Mouse (Mus musculus) ovary, adult 18-20 months (tissue): Measurements from ENCODE around the gene Adgrl3.

Experiments used
- DNase-seq: peaks from one replicate; pipeline ENCODE4 v3.0.0; 2022; ENCODE audit warnings: low spot score, mixed read lengths

Gene Adgrl3

GRCm38 (mm10) chr5:81674275-81674974 is 654.5 kb downstream of the Adgrl3 start:
- no peak for DNase-seq

DNA sequence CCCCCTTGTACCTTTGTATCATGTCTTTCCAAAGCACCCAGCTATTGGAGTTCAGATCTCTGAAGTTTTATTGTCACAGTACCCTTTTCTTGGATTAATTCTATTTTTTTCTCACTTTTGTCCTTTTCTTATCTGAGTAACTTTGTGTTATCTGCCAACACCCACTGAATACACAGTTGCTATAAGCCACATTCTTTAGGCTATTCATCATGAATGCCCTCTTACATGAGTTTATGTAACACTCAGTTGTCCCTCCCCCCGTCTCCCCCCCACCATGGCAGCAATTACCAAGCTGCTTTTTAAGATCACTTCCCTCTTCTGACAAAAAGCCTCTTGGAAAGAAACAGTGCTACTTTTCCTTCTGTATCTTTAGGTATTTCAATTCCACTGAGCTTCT is 655.0 kb downstream of the Adgrl3 start:
- DNase-seq, result no peak

- DNase-seq, result no peak
Observed at GRCm38 (mm10) chr5:81676896-81677295, 657.0 kb downstream of the Adgrl3 start.

DNA sequence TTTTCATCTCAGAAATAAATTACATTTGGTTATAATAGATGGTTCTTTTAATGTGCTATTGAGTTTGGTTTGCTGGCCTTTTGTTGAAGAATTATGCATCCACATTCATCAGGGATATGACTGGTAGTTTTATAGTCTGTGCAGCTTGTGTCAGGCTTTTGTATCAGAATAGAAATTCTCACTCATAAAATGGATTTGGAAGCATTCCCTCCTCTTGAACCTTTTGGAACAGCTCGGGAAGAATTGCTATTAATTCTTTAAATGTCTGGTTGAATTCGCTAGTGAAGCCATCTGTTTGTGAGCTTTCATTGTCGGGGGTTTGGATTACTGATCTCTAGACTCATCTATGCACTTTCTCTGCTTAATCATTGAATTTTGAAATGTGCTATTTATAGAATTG is 666.3 kb downstream of the Adgrl3 start:
- no peak for DNase-seq

GRCm38 (mm10) chr5:81686845-81687244 is 666.9 kb downstream of the Adgrl3 start:
- no peak for DNase-seq

DNA sequence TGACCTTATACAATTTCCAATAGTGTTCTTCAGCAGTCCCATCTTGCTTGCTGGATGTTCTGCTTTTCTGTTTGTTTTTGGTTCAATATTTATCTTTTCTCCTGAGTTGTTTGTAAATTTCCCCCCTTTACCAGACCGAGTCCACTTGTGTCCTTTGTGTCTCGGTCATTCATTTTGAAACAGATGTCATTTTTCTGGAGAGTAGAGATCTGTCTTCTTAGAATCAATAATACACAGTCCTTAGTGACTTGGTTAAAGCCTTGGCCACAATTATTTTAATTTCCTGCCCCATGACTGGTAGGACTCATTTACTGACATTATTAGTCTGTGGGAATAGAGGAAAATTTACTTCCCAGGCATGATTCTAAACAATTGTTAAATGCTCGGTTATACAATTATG is 709.7 kb downstream of the Adgrl3 start:
- DNase-seq, result no peak

DNA sequence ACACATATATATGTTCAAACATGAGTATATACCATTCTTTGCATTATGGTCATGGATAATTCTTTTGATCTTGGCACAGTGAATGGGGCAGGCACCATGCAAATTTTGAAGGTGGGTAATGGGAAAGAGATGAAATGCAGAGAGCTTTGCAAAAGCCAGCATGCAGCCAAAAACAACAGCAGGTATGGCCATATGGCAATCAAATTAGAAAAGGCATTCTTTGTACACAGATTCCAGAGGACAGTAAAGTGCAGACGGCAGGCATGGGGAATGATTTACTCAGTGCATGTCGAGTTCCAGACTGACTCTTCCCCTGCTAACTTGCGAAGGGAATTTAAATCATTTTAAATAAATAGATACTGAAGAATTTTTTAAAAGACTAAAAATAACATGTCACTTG is 716.1 kb downstream of the Adgrl3 start:
- no peak for DNase-seq

- DNase-seq, result no peak
Observed at GRCm38 (mm10) chr5:81738286-81739032, 718.5 kb downstream of the Adgrl3 start.

- no peak for DNase-seq
Observed at GRCm38 (mm10) chr5:81752426-81752825, 732.5 kb downstream of the Adgrl3 start.

- no peak for DNase-seq
Observed at GRCm38 (mm10) chr5:81755711-81756110, 735.8 kb downstream of the Adgrl3 start.

DNA sequence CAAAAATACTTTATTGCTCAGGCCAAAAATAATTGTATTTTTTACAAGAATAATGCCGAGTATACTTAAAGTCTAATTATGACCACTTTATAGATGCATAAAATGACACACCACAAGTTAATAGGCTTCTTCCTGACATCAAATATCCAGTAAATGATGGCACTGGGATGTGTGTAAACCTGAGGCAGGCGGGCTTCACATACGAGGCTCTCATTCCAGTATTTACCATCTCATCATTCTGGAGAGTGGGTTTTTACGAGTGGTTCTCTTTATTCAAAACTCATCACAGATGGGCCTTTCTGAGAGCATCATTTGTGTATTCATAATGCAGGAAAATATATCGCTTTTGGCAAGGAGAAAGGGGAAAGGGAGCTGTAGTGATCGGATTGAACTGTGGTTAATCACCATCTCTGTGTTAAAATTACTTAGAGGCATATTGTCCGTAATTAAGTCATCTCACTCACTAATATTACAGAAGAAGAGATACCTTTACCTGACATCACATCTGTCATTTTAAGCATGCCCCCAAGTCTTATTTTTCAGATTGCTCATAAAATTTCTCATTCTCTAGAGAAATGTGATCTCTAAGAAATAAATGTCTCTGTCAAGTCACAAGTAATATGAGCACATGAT is 737.3 kb downstream of the Adgrl3 start:
- no peak for DNase-seq

DNA sequence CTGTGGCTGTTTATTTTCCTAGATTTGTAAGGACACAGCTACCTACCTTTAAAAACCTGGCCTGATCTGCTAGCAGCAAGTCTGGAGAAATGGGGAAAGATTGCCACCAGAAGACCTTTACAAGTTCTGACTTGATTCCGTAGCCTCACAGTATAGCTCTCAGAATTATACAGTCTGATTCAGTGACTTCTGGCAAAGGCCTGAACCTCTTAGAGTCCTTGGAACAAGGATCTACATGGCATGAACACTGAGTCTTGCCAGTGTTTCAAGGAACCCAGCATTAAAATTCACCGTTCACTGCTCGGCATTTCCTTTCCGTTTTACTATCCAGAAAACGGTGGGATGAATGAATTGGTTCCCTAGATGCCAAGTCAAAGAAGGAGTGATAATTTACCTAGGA is 756.3 kb downstream of the Adgrl3 start:
- DNase-seq, result no peak

- DNase-seq, result no peak
Observed at GRCm38 (mm10) chr5:81776746-81777145, 756.8 kb downstream of the Adgrl3 start.

DNA sequence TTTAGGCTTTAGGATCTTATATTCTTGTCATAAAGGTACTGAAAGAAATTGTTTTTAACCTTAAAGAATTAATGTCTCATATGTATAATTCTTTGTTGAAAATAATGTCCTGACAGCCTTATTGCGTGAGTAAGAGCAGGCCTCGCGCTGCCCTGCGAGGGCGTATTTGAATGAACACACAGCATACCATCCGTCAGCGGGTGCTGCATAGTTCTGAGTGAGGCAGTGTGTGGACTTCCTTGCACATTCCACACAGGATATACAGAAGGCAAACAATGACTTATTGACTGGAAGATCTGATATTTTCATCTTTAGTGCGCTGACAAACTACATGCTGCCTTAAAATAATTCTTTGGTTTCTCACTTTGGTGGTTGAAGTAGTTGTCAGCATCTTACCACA is 764.8 kb downstream of the Adgrl3 start:
- DNase-seq, result no peak

DNA sequence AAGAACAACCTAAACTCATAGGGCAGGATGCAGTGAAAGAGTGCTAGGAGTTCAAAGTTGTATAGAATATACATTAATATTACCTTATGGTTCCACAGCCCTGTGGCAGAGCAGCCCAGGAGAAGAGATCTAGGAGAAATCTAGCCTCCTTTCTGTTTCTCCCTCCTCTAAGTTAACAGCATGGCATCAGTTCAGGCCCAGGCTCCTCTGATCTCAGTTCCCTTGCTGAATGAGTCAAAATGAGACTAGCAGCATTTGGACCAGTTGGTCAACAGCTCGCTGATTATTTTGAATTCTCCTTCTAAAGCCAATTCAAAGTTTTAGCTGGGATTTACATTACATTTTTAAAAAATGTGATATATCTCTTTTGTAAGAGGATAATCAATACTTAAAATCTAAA is 770.8 kb downstream of the Adgrl3 start:
- no peak for DNase-seq

DNA sequence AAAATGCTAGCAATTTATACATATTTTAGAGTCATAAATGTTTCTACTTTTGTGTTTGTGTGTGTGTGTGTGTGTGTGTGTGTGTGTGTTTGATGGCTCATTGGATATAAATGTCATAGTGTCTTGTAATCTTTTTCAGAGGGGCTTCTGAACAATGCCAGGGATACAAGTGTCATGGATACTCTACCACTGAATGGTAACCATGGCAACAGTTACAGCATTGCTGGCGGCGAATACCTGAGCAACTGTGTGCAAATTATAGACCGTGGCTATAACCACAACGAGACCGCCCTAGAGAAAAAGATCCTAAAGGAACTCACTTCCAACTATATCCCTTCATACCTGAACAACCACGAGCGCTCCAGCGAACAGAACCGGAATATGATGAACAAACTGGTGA is 774.2 kb downstream of the Adgrl3 start:
- DNase-seq, result no peak

DNA sequence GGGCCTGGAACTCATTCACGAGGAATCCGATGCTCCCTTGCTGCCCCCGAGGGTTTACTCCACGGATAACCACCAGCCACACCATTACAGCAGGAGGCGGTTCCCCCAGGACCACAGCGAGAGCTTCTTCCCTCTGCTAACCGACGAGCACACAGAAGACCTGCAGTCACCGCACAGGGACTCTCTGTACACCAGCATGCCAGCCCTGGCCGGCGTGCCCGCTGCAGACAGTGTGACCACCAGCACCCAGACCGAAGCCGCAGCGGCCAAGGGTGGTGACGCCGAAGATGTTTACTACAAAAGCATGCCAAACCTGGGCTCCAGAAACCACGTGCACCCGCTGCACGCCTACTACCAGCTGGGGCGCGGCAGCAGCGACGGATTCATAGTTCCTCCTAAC is 774.7 kb downstream of the Adgrl3 start:
- no peak for DNase-seq

GRCm38 (mm10) chr5:81796128-81796527 is 776.2 kb downstream of the Adgrl3 start:
- DNase-seq, result no peak

GRCm38 (mm10) chr5:81810966-81811365 is 791.0 kb downstream of the Adgrl3 start:
- DNase-seq, result no peak

- DNase-seq, result no peak
Observed at GRCm38 (mm10) chr5:81832076-81832475, 812.1 kb downstream of the Adgrl3 start.

DNA sequence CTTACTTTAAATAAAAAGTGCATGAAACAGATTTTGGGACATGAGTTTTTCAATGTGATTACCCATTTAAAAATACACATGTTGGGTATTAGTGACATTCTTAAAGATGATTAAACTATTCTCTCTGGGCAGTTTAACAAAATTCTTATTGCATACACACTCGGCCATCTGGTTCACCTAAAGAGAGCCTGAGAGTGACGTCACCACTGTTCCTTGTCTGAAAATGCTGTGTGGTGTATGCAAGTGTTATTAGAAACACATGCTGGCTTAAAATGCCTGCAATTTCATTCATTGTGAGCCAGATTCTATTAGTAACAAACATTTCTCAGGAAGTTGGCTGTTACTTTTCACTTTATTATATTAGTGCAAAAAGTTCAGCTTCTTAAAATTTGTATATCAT is 812.7 kb downstream of the Adgrl3 start:
- DNase-seq, result no peak

- no peak for DNase-seq
Observed at GRCm38 (mm10) chr5:81837860-81838259, 817.9 kb downstream of the Adgrl3 start.

DNA sequence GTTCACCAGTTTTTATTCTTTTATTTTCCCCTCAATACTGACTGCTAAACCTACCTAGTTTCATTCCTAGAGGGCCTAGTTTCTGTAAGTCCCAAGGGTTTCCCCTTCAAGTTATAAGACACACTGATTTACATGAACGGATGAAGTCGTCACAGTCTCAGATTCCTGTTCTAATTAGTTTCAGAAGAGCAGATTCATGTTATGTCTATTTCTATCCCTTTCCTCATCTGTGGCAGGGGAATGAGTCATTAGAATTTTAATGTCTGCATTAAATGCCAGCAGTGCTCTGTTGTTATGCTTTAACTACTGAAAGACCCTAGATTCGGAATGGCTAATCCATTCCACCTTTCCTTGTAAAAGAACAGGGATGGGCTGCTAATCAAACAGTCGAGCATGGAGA is 823.9 kb downstream of the Adgrl3 start:
- DNase-seq, result no peak
